ENCODE assay signal across 8 mouse cellular contexts in genomic region chrX:152234125-152234524, GRCm38 (mm10). TPM values are rescaled to one million over a fixed set of nuclear protein-coding genes. Genes with fewer than 3 reads are reported as not detected.
DNase-seq lines count a peak whose midpoint lies in the region; ATAC-seq and TF ChIP-seq lines count a peak whose summit lies in the region.

No protein-coding gene starts in this region.

- H3K79me2 ChIP-seq in CH12.LX (replicated peaks; ENCODE audit: control insufficient read depth, extremely low read depth, insufficient read depth, poor library complexity, severe bottlenecking), result peaks cover 50% of the 10 kb centered on the region

- TF ChIP-seq CTCF in CH12.LX (conservative IDR thresholded peaks at IDR 0.05 in 1 of 2, IDR thresholded peaks at IDR 0.05 in 1 of 2; ENCODE audit: low read depth in 2 of 2, low read length in 2 of 2), result no peak

- H3K9ac ChIP-seq in CH12.LX (ENCODE audit: insufficient read depth, low read depth), result peak overlapping the region; percentile 100
- peak overlapping the region; percentile 91 for H3K9ac ChIP-seq in liver, embryonic 12.5 days

- no peak for TF ChIP-seq RAD21 in CH12.LX (IDR thresholded peaks at IDR 0.05; ENCODE audit: low read depth, low read length)

- peak overlapping the region; percentile 86 for H3K4me3 ChIP-seq in heart, embryonic 10.5 days
- peak overlapping the region; percentile 85 to 100 (median 86) for H3K4me3 ChIP-seq in CH12.LX (replicated peaks in 1 of 3; ENCODE audit: low read depth in 2 of 3, low read length in 2 of 3, poor library complexity in 1 of 3)
- peak overlapping the region; percentile 100 for H3K4me3 ChIP-seq in erythroblast, embryonic 14.5 days (replicated peaks)
- H3K4me3 ChIP-seq in liver, embryonic 12.5 days, result peak overlapping the region; percentile 91

- WGBS in heart, embryonic 10.5 days, result 18% methylated on average over 3 of the region's 3 CpGs
- 15% methylated on average over 3 of the region's 3 CpGs for WGBS in liver, embryonic 12.5 days (ENCODE audit: insufficient replicate concordance)

- H3K4me2 ChIP-seq in CH12.LX (ENCODE audit: insufficient read depth, low read depth, poor library complexity, severe bottlenecking), result peak overlapping the region; percentile 89
- H3K4me2 ChIP-seq in liver, embryonic 12.5 days, result peak overlapping the region; percentile 77

- TF ChIP-seq POLR2A in CH12.LX (IDR thresholded peaks at IDR 0.05; ENCODE audit: low read depth, low read length), result no peak

- peaks cover 3% of the 10 kb centered on the region; the same call in 1 of the 2 replicates for H3K4me1 ChIP-seq in heart, embryonic 10.5 days
- peaks cover 0 to 8% of the 10 kb centered on the region in 2 experiments; a peak in 1 of 4 replicates for H3K4me1 ChIP-seq in CH12.LX (ENCODE audit: control insufficient read depth in 1 of 2, insufficient read depth in 2 of 2)
- H3K4me1 ChIP-seq in erythroblast, embryonic 14.5 days (ENCODE audit: control insufficient read depth), result peaks cover 29% of the 10 kb centered on the region
- peaks cover 18% of the 10 kb centered on the region for H3K4me1 ChIP-seq in liver, embryonic 12.5 days

- TF ChIP-seq EP300 in CH12.LX (IDR thresholded peaks at IDR 0.05; ENCODE audit: low read length), result no peak

- DNase-seq in heart, embryonic 10.5 days (ENCODE audit: low spot score), result no peak
- no peak for DNase-seq in heart, postnatal 36 days
- DNase-seq in CH12.LX (ENCODE audit: extremely low read depth), result no peak
- DNase-seq in frontal cortex, postnatal 36 days (ENCODE audit: low spot score in 2 of 2), result no peak
- DNase-seq in cerebellum, postnatal 25 days, result no peak

- no peaks in the 10 kb centered on the region for H3K27me3 ChIP-seq in heart, embryonic 10.5 days (ENCODE audit: insufficient read depth, poor library complexity, severe bottlenecking)
- H3K27me3 ChIP-seq in CH12.LX (replicated peaks), result no peaks in the 10 kb centered on the region
- no peaks in the 10 kb centered on the region for H3K27me3 ChIP-seq in erythroblast, embryonic 14.5 days (ENCODE audit: control insufficient read depth)
- H3K27me3 ChIP-seq in liver, embryonic 12.5 days (replicated peaks), result no peaks in the 10 kb centered on the region

- intact Hi-C loops in heart, postnatal 36 days (cut with DNase I), result loop anchor here (5.0 kb wide), 2 partner anchors 108 to 217 kb away; partner anchors contain the start of genes Ribc1, Smc1a and Tspyl2

- ATAC-seq in liver, embryonic 12.5 days, result no peak
- ATAC-seq in cerebellum, adult (ENCODE audit: insufficient number of reproducible peaks, low FRiP score, low TSS enrichment), result no peak

- peak overlapping the region; percentile 95; the same call in 1 of the 2 replicates for H3K27ac ChIP-seq in heart, embryonic 10.5 days
- no peak overlapping the region for H3K27ac ChIP-seq in CH12.LX (ENCODE audit: insufficient read depth, low read depth)
- H3K27ac ChIP-seq in liver, embryonic 12.5 days, result peak overlapping the region; percentile 82

- in situ Hi-C loops in CH12.LX (cut with MboI; ENCODE audit: low pct_ligation_motif_present, low pct_unique_long_range_greater_than_20kb, low sequenced_read_pairs), result no loop called here

- no peaks in the 10 kb centered on the region for H3K9me3 ChIP-seq in heart, embryonic 10.5 days
- H3K9me3 ChIP-seq in CH12.LX (replicated peaks; ENCODE audit: low read length), result no peaks in the 10 kb centered on the region
- no peaks in the 10 kb centered on the region for H3K9me3 ChIP-seq in erythroblast, embryonic 14.5 days (ENCODE audit: control insufficient read depth, low read length)
- no peaks in the 10 kb centered on the region for H3K9me3 ChIP-seq in liver, embryonic 12.5 days (replicated peaks)

- H3K36me3 ChIP-seq in heart, embryonic 10.5 days, result peaks cover 27% of the 10 kb centered on the region
- H3K36me3 ChIP-seq in CH12.LX (replicated peaks in 1 of 2; ENCODE audit: control insufficient read depth in 1 of 2, insufficient read depth in 1 of 2, low read length in 1 of 2), result peaks cover 6 to 24% of the 10 kb centered on the region in 2 experiments
- H3K36me3 ChIP-seq in erythroblast, embryonic 14.5 days (ENCODE audit: control insufficient read depth), result peaks cover 38% of the 10 kb centered on the region
- peaks cover 28% of the 10 kb centered on the region for H3K36me3 ChIP-seq in liver, embryonic 12.5 days

- dilution Hi-C loops in CH12.LX (cut with MboI; ENCODE audit: extremely low pct_ligation_motif_present, extremely low pct_unique_long_range_greater_than_20kb, low sequenced_read_pairs), result no loop called here

TF ChIP-seq in CH12.LX, 34 proteins besides CTCF, POLR2A, EP300 and RAD21:
- TF ChIP-seq USF2 (conservative IDR thresholded peaks at IDR 0.05; ENCODE audit: low read depth, low read length) (no peak), CHD1 (IDR thresholded peaks at IDR 0.05; ENCODE audit: low read depth, low read length) (no peak), KAT2A (IDR thresholded peaks at IDR 0.05; ENCODE audit: insufficient replicate concordance, low read length) (no peak), ZC3H11A (IDR thresholded peaks at IDR 0.05; ENCODE audit: low read depth, low read length) (no peak), NRF1 (IDR thresholded peaks at IDR 0.05; ENCODE audit: low read depth, low read length) (no peak)

RNA-seq across cellular contexts. Expression of gene Kdm5c, which starts 1.3 kb away (rescaled TPM):
- polyA plus RNA-seq in heart, embryonic 10.5 days (2016; fragmentation: Nextera tagmentation; extraction: Ambion mirVana), result 44.0 and 59.4 TPM in 2 replicates
- 10 to 100 TPM; 31.6 to 50.0 TPM for total RNA-seq in heart, postnatal 36 days (2021)
- 52.3 and 59.3 TPM in 2 replicates for total RNA-seq in CH12.LX (2012; rRNA removed)
- 21.6 and 22.5 TPM in 2 replicates for total RNA-seq in CH12.LX (2014; rRNA removed)
- 45.2 and 48.7 TPM in 2 replicates for polyA plus RNA-seq in CH12.LX (2012; ENCODE audit: insufficient read length, low read depth)
- polyA plus RNA-seq in erythroblast, embryonic 14.5 days (2012), result 13.9 and 17.9 TPM in 2 replicates
- polyA plus RNA-seq in liver, embryonic 12.5 days (2016; fragmentation: Nextera tagmentation; extraction: Ambion mirVana), result 36.0 and 36.5 TPM in 2 replicates
